Mouse (Mus musculus) layer of hippocampus, adult 11-12 months (tissue): ENCODE data around the gene Mdk.

Source experiments
- DNase-seq: peaks from one replicate; pipeline ENCODE4 v3.0.0; 2022; ENCODE audit warnings: low spot score

The Mdk gene

DNA sequence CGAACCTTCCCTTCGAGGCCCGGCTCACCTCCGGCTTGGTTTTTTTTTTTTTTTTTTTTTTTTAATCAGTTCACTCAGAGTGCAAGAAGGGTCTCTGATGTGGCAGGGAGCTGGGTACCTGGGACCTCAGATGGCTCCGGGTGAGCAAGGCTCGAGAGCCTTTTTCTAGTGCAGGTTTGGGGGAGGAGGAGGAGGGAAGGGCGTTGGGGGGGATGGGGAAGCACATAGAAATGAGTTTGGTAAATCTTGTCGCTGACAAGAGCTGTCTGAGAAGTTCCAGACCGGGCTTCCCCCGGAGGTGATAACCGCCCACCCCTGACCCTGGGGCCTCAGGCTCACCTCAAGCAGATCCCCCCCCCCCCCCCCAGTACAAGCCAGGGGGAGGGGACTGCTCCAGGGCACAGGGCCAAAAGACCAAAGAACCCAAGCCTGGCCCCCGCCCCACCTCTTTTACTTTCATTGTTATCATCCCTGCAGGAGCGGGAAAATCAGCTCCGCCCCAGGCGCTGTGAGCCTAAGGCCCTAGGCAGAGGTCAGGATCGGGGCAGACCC lies at the start of gene Mdk:
Gene Mdk, minus strand, starts transcription at position 138 of the 552 bp plus-strand sequence.
- DNase-seq, result no peak

DNA sequence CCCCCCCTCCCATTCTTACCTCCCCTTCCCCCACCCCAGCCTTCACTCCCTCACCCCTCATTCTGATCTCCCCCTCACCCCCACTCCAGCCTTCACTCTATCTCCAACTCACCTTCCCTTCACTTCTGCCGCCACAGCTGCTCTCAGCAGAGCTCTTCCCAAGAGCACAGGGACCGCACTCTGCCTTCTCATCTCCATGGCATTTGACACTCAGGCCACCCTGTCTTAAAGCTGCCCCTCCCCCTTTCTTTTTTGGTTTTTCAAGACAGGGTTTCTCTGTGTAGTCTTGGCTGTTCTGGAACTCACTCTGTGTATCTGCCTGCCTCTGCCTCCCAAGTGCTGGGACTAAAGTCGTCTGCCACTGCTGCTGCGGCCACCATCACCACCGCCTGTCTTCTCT lies 48.7 kb upstream of the Mdk start:
- DNase-seq, result no peak

DNA sequence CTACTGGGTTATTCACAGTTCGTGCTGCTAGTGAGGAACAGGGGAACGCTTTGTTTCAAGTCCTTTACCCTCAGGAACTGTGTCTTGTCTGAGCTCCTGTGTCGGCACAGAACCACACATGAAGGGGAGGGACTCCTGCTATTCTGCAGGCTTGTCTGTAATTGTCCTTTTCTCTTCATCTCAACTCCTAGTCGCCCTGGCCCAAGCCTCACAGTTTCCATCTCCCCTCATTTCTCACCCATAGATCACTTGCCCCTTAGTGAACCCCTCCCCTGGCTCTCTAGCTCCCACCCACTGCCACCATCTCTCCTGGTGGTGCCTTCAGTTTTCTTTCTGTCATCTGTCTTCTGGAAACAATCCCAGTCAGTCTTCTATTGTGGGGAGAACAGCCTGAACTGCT lies 48.1 kb upstream of the Mdk start:
- no peak for DNase-seq

DNA sequence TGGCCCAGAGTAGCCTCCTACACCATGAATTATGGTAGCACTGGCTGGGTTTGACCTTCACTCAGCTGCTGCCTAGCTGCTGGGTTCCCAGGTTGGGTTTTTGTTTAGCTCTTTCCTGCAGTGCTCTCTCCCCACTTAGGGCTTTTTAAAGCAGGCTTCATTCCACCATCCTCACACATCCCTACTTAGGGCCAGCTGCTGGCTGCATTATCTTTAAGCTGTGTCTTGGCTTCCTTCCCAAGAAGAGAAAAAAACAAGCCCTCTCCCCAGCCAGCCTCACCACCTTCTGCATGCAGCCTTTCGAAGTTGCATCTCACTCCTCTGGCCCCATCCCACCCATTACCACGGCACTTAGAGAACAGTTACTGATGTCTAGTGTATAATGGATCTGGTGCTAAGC lies 46.5 kb upstream of the Mdk start:
- no peak for DNase-seq

DNA sequence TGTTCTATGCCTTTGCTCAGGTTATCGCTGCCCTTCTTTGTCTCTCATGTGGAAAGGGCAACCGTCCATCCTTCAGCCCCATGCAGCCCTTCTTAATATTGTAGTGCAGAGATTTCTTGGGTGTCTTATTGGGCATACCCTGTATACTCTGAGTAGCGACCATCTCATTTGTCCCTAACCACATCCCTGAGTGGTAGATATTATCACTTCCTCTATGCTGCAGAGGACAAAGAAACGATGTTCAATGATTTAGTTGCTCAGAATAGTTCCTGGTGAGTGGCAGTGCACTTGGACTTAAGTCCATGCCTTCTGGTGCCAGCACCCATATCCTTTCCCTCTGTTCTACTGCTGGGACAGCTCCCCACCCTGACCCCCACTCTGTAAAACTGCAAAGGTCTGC lies 45.9 kb upstream of the Mdk start:
- DNase-seq, result no peak

DNA sequence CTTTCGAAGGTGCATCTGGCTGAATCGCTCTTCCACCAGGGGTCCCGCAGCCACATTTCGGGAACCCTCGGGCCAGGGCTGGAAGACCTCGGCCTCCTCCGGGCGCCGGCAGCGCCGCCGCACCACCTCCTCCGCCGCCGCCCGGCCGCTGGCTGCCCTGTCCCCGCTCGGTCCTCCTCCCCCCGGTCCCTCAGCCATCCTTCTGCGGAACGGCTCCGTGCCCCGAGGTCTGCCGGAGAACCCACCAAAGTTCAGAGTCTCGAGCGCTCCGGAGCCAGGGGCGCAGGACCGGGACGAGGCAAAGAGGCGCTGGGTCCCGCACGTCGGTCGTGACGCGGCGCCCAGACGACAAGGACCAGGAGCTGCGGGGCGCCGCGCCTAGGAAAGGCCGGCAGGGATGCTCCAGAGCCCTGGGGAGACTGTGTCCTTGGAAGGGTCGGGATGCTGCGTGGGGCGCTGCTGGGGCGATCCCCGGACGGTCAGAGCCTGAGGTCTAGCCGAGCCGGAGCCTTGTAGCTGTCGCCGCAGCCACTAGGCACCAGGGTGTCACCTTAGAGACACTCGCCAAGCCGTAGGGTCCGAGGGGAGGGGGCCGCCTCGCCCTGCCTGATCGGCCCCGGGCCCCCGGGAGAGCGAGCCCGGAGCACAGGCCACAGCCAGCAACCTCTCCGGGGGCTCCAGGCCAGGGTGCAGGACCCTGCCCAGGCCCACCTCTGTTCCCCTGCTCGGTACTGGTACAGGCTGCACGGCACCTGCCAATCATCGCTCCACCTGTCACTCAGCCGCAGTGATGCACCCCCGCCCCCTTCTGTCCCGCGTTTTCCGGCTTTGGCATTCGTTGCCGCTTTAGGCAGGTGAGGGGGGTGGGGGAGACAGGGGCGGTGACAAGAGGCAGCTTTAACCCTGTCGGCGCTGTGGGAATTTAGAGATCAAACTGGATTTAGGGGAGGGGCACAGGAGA lies 43.8 kb upstream of the Mdk start, which contains the start of gene Dgkz:
Gene Dgkz, minus strand, starts transcription at position 284 of the 961 bp plus-strand sequence.
- no peak for DNase-seq

DNA sequence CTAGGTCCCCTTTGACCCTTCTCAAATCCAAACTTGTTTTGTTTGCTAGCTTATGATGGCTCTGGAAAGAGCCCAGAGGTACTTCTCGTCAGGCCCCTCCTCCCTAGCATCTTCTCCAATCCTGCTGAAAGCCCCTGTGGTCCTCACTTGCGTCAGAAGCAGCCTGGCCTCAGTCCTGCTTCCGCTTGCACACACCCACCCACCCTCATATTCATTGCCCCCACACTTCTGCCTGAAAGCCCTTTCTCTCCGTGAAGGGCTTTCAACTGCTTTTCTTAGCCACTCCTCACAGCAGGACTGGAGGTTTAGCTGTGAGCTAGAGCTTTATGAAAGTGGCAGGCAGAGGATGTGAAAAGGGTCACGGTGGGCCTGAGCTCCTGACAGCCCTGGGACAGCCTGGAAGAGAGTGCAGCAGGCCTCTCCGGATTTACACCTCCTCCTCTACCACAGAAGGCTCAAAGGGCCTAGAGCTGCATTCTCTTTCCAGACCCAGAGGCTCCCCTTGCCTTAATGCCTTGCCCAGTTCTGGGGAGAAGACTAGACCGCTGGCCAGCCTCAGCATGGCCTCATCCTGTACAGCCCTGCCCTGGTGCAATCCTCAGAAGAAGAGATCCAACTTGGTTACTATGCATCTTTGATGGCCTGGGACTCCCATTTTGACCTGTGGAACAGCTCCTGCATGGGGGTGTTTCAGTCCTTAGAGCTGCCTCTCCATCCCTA lies 41.5 kb upstream of the Mdk start:
- DNase-seq, result no peak

DNA sequence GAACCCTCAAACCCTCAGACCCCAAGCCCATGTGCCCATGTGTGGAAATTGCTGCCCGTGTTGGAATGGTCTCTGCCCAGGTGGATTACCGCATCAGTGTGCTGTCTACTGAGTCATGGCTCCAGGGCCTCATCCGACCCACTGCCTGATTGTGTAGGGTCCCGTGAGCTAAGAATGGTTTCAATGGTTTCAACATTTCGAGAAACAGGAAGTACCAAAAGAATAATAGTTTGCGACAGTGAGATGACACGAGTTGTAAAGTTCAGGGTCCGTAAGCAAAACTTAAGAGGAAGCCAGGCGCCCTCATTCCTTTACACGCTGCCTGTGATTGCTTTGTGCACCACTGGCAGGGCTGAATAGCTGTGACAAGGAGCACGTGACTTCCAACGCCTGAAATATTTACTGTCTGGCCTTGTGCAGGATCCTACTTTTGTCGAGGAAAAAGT lies 40.0 kb upstream of the Mdk start:
- DNase-seq, result no peak

DNA sequence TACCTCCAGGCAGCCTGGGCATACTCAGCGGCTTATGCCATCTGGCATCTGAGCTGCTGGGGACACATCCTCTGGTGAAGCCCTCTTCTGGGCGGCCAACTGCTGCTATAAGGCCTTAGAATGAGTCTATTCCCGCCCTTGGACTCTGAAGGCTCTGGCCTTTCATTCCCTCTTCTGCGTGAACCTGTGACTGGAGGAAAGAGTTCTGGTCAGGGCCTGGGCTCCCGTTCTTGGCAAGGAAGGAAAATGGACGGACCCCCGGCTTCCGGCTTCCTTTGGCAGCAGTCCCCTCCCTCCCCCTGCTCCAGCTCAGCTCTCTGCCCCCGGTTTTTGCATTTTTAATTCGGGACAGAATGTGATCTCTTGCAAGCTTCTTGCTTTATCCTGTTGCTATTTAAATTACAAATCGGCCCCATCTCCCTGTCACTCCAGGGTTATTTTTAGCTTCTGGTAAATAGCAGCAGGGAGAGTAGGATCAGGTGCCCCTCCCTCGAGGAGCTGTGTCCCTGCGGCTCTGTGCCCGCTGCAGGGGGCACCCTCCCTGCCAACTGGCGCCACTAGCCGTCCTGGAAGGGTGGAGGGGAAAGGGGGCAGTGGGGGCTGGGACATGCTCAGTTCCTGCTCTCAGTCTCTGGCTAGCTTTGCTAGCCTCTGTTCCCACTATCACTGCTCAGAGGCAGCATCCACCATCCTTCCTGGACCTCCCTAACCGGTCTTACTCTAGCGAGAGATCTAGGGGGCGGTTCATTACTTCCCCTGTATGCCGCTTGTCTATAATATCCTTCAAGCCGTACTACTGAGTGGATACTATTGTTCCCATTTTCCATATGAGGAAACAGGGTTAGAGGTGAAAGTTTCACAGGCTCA lies 39.4 kb upstream of the Mdk start:
- peak; percentile 60 for DNase-seq

DNA sequence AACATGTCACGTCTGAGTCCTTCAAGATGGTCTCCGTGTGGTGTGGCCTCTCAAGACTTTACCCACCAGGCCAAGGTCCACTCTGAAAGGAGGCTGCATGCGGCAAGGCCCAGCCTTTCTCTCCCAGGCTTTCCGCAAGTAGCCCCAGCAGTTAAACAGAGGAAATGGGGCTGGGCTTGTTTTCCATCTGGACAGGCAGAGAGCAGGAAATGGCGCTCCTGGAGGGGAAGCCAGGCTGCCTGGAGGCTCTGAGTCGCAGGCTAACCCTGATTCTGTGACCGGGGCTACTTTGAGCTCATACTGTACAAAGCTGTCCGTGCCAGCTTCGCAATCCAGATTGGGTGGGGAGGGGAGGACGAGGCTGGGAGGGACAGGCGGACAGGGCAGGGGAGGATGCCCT lies 35.9 kb upstream of the Mdk start:
- DNase-seq, result no peak

DNA sequence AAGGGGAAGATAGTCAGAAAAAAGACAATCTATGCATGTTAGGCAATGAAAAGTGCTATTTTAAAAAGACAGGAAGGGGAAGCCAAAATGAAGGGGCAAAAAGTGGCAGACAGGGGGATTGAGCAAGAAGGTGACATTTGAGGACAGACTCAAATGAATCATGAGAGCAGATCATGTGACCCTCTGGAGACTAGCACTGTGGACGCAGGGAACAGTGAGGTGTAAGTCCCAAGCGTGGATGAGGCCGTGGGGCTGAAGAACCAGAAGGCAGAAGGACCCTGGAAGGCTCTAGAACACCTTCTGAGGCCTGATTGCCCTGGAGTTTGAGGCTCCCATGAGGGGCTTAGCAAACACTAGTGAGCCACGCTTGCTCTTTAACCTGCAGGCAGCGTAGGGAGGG lies 34.3 kb upstream of the Mdk start:
- DNase-seq, result no peak

DNA sequence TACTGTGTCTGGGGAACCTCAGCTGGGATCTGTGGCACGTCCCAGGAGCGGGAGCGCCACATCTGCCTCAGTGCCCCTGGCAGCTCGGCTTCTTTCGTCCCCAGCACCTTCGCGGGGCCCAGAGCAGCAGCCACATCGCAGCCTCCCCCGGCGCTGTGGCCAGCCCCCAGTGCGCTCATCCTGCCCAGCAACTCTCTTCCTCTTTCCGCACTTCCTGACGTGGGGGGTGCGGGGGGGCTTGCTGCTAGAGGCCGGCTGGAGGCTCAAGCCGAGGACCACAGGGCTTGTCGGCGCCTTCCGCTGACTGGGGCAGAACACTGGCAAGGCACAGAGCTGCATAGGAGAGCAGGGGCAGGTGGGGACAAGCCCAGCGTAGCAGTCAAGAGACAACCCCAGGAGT lies 33.3 kb upstream of the Mdk start:
- DNase-seq, result peak; percentile 67

DNA sequence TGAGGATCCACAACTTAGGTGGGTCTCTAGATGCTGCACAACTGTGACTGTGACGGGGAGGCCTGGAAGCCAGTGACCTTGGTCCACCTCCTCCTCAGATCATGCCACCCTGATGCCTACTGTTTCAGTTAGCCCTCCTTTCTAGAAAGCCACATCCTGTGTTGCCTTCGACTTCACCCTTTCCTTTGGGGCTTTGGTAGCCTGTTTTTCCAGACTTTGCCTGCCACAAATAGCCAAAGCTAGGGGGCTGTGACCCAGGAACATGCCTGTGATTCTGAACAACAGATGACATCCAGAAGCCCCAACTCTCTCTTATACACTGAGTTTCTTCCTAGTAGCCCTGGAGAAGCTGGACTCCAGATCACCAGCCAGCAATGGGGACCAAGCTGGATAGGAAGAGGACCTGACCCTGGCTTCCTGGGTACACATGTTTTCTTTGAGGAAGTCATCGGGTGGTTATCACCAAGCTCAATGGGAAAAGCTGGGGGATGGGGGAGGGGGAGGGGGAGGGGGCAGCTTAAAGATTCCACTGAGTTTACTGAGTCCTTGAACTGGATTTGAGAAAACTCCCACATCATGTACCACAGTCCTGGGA lies 32.6 kb upstream of the Mdk start:
- DNase-seq, result no peak

DNA sequence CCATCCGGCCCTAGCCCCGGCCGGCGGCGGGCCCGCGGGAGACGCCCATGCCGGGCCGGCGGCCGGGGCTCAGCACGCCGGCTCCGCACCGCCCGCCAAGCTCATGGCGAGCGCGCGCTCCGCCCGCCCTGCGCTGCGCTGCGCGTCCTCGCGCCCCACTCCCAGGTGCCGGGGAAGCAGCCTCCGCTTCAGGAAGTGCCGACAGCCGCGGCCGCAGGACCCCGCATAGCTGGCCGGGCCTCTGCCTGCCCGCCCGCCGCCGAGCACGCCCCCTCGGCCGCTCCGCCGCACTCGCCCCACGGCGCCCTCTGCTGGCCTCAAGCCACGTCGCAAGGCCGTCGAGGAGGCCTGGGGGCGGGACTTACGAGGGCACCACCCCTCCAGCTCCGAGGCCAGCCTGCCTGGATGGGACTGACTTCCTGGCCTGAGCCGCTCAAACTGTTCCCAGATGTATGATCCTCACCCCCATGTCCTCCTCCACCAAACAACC lies 31.4 kb upstream of the Mdk start:
- DNase-seq, result peak; percentile 95

DNA sequence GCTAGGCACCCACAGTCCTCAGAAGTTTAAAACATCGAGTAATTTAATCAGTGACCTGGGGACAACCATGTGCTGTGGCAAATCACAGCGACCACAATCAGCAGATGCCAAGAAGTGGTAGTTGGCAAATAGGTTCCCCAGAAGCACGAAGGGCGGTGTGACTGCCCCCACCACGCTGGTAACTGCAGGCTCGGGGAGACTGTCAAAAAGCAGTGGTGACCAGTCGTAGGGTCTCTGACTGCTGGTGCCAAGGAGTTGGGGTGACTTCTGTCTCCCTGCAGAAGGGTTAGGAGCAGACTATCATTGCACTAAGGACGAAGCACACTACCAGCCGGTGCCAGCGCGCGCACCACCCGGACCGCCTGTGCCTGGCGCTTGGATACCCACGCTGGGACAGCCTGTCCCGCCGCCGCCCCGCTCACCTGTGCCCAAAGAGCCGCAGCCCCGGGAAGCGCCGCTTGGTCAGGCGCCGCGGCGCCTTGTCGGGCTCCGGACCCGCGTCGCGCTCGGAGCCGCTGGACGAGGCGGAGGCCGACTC lies 30.8 kb upstream of the Mdk start:
- no peak for DNase-seq

DNA sequence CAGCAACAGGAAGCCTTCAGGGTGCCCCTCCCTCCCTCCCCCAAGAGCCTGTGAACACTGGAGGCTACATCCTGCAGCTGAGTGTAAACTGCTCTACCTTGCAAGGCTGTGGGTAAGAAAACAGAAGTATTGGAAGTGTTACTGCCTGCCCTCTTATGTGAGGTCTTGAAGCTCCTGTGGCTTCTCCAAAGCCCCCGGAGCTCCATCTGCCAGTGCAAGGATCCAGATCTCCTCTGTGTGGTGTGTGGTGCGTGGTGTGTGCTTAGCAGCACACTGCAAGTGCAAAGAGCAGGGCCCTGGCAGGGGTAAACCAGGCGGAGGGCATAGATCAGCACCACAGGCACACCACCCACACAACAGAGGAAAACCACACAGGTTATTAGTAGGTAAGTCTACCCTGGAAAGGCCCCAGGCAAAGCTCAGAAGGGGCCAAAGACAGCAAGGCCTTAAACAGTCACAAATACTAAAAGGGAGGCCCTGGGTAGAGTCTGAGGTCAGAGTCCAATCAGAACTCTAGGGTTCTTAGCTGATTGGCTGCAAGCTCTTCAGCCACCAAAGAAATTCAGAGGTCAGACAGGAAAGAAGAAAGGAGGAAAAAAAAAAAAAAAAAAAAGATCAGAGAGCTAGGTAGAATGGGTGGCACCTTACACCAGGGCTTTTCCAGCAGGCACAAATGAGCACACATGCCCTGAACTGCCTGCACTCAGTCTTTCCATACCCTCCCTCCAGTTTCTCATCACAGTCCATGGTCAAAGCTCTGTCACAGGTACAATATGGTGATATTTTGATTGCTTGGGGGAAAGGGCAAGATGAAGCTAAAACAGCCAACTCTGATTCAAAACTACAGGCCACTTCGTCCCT lies 30.0 kb upstream of the Mdk start:
- DNase-seq, result no peak

DNA sequence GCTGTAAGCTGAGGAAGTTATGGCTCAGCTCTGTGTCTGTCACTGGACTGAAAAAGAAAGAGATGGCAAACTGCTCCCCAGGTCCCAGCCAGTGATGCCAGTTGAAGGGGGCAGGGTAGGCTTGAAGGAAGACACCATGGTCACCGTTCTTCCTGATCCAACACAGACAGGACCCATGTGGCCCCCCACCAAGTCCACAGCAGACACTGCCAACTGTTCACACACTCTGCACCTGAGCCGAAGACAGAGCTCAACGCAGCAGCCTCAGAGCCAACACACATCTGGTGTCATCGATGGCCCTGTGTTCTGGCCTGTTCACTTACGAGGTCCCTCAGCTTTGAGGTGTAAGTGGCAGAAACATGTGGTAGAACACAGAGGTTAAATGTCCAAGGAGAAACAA lies 28.4 kb upstream of the Mdk start:
- no peak for DNase-seq

DNA sequence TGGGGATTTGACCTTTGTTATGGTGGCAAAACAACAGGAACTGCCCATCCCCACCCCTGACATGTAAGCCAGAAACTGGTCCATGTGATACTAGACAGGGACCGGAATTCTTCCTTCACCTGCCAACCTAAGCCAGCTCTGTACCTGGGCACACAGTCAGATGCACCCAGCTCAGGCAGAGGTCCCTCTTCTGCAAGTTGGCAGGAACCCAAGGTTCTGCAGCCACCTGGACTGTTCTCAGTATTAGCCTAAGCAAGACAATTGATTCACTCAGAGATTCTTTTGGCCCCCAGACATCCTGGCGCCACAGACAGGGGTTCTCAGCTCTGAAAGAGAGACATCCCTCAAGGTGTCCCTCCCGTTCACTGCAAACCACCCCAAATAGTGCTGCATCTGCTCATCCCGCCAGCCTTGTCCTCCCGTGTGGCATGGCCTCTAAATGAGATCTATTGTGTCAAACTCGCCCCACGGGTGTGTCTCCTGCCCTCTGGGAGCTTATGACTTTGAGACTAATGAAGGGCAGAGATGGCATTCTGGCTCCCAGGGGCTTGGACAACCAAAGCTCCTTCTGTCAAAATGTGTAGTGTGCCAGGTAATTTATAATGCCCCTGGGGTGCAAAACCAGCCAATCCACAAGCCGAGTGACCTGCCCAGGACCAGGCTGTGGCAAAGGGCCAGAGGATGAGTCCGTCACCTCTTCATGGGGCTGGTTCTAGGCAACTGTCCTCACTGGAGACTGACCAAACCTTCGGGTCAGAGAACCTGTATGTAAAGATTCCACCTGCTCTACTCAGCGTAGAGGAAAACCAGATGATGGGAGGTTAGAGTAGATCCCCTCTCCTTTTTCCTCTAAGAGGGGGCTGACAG lies 27.7 kb upstream of the Mdk start:
- DNase-seq, result no peak
